Mouse (Mus musculus) liver, adult 2 months (tissue): ENCODE measurements around the gene March7.

Experiments
- CTCF ChIP-seq: fragments of 200-500 bp; IDR thresholded peaks from 2 replicates; pipeline ENCODE4 v1.5.1; 2011; ENCODE audit warnings: low read depth, low read length, control low read depth
- POLR2A ChIP-seq: fragments of 200-500 bp; IDR thresholded peaks from 2 replicates; pipeline ENCODE4 v1.6.1; 2011; ENCODE audit warnings: low read length, control low read depth; ENCODE audit not compliant: insufficient read depth; ENCODE audit errors: extremely low read depth

- TF ChIP-seq CTCF (no peak), POLR2A (no peak)
Observed at GRCm38 (mm10) chr2:60175078-60175477, 34.6 kb upstream of the March7 start.
